Mouse (Mus musculus): ENCODE measurements around the gene Ankra2. TPM values are rescaled to one million over a fixed set of nuclear protein-coding genes. Genes with fewer than 3 reads are reported as not detected.

The Ankra2 gene
- polyA plus RNA-seq, 1 experiment from 2014 or later: 97.6 TPM

GRCm38 (mm10) chr13:98279686-98280085 is 16.8 kb downstream of the Ankra2 start, which contains the start of gene Gm21976:
Gene Gm21976, plus strand, starts transcription at chr13:98279887.
- H3K27ac ChIP-seq (replicated peaks; ENCODE audit: low read depth, low read length): no peak within 1 kb of the TSS
- no peak within 1 kb of the TSS for H3K4me3 ChIP-seq (replicated peaks; ENCODE audit: low read depth, low read length)
- ATAC-seq (ENCODE audit: low FRiP score, low TSS enrichment) (no peak), DNase-seq (no peak)
- no peaks in the 10 kb centered on the region for H3K9me3 ChIP-seq (ENCODE audit: control insufficient read depth, low read length)
- no peaks in the 10 kb centered on the region for H3K4me1 ChIP-seq (ENCODE audit: control insufficient read depth, insufficient read depth, low read length)
- no peak within 1 kb of the TSS for H3K9ac ChIP-seq (replicated peaks; ENCODE audit: low read length)
- H3K36me3 ChIP-seq (ENCODE audit: control insufficient read depth, insufficient read depth, low read length): peaks cover 14% of the 10 kb centered on the region
- 79% methylated on average over 5 of the region's 5 CpGs for WGBS
- no peak within 1 kb of the TSS for H3K4me2 ChIP-seq (ENCODE audit: low read length)
- no peaks in the 10 kb centered on the region for H3K27me3 ChIP-seq (ENCODE audit: control insufficient read depth, insufficient read depth, low read length)

DNA sequence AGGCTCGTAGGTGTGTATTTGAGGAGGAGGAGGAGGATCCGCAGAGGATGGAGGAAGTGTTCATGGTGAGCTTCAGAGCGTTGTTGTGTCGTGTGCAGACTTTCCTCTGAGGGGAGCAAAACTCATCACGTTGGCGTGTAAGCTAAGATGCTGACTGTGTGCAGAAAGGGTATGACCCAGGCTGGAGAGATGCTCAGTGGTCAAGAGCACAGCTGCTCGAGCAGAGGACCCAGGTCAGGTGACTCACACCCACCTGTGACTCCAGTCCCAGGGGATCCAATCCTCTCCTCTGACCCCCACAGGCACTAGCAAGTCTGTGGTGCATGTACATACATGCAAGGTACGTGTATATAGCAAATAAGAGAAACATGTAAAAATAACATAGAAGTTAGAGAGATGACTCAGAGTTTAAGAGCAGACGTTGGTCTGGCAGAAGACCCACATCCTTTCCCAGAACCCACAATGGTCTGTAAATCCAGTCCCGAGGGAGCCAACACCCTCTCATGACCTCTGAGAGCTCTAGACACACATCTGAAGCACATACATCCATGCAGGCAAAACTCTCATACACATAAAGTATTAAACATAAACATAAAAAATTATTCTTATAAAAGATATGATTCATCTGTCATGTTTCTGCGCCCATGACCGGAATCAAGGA is 18.2 kb downstream of the Ankra2 start:
- Histone ChIP-seq H3K27me3 (ENCODE audit: control insufficient read depth, insufficient read depth, low read length) (no peaks in the 10 kb centered on the region), H3K4me3 (replicated peaks; ENCODE audit: low read depth, low read length) (no peak overlapping the region), H3K27ac (replicated peaks; ENCODE audit: low read depth, low read length) (no peak overlapping the region), H3K36me3 (ENCODE audit: control insufficient read depth, insufficient read depth, low read length) (peaks cover 2% of the 10 kb centered on the region; the same call in 1 of the 2 replicates), H3K4me2 (ENCODE audit: low read length) (no peak overlapping the region), H3K4me1 (ENCODE audit: control insufficient read depth, insufficient read depth, low read length) (no peaks in the 10 kb centered on the region), H3K9ac (replicated peaks; ENCODE audit: low read length) (no peak overlapping the region), H3K9me3 (ENCODE audit: control insufficient read depth, low read length) (no peaks in the 10 kb centered on the region)
- 85% methylated on average over 12 of the region's 12 CpGs for WGBS
- DNase-seq: no peak
- no peak for ATAC-seq (ENCODE audit: low FRiP score, low TSS enrichment)

- no peak overlapping the region for H3K4me2 ChIP-seq (ENCODE audit: low read length)
- WGBS: 41% methylated on average over 2 of the region's 2 CpGs
- H3K9me3 ChIP-seq (ENCODE audit: control insufficient read depth, low read length): no peaks in the 10 kb centered on the region
- no peak for DNase-seq
- no peak overlapping the region for H3K9ac ChIP-seq (replicated peaks; ENCODE audit: low read length)
- no peaks in the 10 kb centered on the region for H3K4me1 ChIP-seq (ENCODE audit: control insufficient read depth, insufficient read depth, low read length)
- no peak overlapping the region for H3K4me3 ChIP-seq (replicated peaks; ENCODE audit: low read depth, low read length)
- no peak for ATAC-seq (ENCODE audit: low FRiP score, low TSS enrichment)
- H3K36me3 ChIP-seq (ENCODE audit: control insufficient read depth, insufficient read depth, low read length): no peaks in the 10 kb centered on the region
- H3K27ac ChIP-seq (replicated peaks; ENCODE audit: low read depth, low read length): no peak overlapping the region
- no peaks in the 10 kb centered on the region for H3K27me3 ChIP-seq (ENCODE audit: control insufficient read depth, insufficient read depth, low read length)
Observed at GRCm38 (mm10) chr13:98290719-98291118, 27.8 kb downstream of the Ankra2 start.

GRCm38 (mm10) chr13:98291712-98292111 is 28.8 kb downstream of the Ankra2 start:
- Histone ChIP-seq H3K4me3 (replicated peaks; ENCODE audit: low read depth, low read length) (no peak overlapping the region), H3K4me2 (ENCODE audit: low read length) (no peak overlapping the region), H3K27me3 (ENCODE audit: control insufficient read depth, insufficient read depth, low read length) (no peaks in the 10 kb centered on the region), H3K4me1 (ENCODE audit: control insufficient read depth, insufficient read depth, low read length) (no peaks in the 10 kb centered on the region), H3K36me3 (ENCODE audit: control insufficient read depth, insufficient read depth, low read length) (no peaks in the 10 kb centered on the region), H3K9me3 (ENCODE audit: control insufficient read depth, low read length) (no peaks in the 10 kb centered on the region), H3K27ac (replicated peaks; ENCODE audit: low read depth, low read length) (no peak overlapping the region), H3K9ac (replicated peaks; ENCODE audit: low read length) (no peak overlapping the region)
- no peak for ATAC-seq (ENCODE audit: low FRiP score, low TSS enrichment)
- no peak for DNase-seq
- WGBS: 86% methylated on average over 8 of the region's 8 CpGs

GRCm38 (mm10) chr13:98296072-98296471 is 33.2 kb downstream of the Ankra2 start:
- Histone ChIP-seq H3K9me3 (ENCODE audit: control insufficient read depth, low read length) (no peaks in the 10 kb centered on the region), H3K4me2 (ENCODE audit: low read length) (no peak overlapping the region), H3K36me3 (ENCODE audit: control insufficient read depth, insufficient read depth, low read length) (no peaks in the 10 kb centered on the region), H3K4me3 (replicated peaks; ENCODE audit: low read depth, low read length) (no peak overlapping the region), H3K27me3 (ENCODE audit: control insufficient read depth, insufficient read depth, low read length) (no peaks in the 10 kb centered on the region), H3K9ac (replicated peaks; ENCODE audit: low read length) (no peak overlapping the region), H3K4me1 (ENCODE audit: control insufficient read depth, insufficient read depth, low read length) (no peaks in the 10 kb centered on the region), H3K27ac (replicated peaks; ENCODE audit: low read depth, low read length) (no peak overlapping the region)
- no peak for ATAC-seq (ENCODE audit: low FRiP score, low TSS enrichment)
- no peak for DNase-seq
- 44% methylated on average over 5 of the region's 5 CpGs for WGBS

DNA sequence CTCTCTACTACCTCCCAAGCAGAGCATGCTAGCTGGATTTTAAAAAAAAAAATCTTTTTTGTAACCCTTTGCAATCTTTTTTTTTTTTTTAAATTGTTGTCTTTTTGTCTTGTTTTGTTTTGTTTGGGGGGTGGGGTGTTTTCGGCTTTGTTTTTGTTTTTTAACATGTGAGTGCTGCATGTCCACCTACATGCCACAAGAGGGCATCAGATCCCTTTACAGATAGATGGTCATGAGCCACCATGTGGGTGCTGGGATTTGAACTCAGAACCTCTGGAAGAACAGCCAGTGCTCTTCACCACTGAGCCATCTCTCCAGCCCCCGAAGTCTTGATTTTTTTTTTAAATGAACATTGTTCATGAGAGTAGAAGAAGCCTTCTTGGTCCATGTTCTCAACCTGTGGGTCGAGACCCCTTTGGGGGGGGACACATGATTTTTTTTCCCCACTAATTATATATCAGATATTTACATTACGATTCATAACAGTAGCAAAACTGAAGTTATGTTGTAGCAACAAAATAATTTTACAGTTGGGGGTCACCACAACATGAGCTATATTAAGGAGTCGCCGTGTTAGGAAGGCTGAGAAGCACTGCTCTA is 35.1 kb downstream of the Ankra2 start:
- H3K4me2 ChIP-seq (ENCODE audit: low read length): no peak overlapping the region
- 95% methylated on average over 6 of the region's 6 CpGs for WGBS
- no peaks in the 10 kb centered on the region for H3K9me3 ChIP-seq (ENCODE audit: control insufficient read depth, low read length)
- ATAC-seq (ENCODE audit: low FRiP score, low TSS enrichment) (no peak), DNase-seq (no peak)
- H3K9ac ChIP-seq (replicated peaks; ENCODE audit: low read length): no peak overlapping the region
- no peaks in the 10 kb centered on the region for H3K27me3 ChIP-seq (ENCODE audit: control insufficient read depth, insufficient read depth, low read length)
- H3K36me3 ChIP-seq (ENCODE audit: control insufficient read depth, insufficient read depth, low read length): no peaks in the 10 kb centered on the region
- no peak overlapping the region for H3K27ac ChIP-seq (replicated peaks; ENCODE audit: low read depth, low read length)
- H3K4me1 ChIP-seq (ENCODE audit: control insufficient read depth, insufficient read depth, low read length): no peaks in the 10 kb centered on the region
- no peak overlapping the region for H3K4me3 ChIP-seq (replicated peaks; ENCODE audit: low read depth, low read length)

GRCm38 (mm10) chr13:98298833-98299758 is 36.2 kb downstream of the Ankra2 start:
- WGBS: 48% methylated on average over 21 of the region's 21 CpGs
- Histone ChIP-seq H3K4me3 (replicated peaks; ENCODE audit: low read depth, low read length) (no peak overlapping the region), H3K27me3 (ENCODE audit: control insufficient read depth, insufficient read depth, low read length) (no peaks in the 10 kb centered on the region), H3K9me3 (ENCODE audit: control insufficient read depth, low read length) (no peaks in the 10 kb centered on the region), H3K27ac (replicated peaks; ENCODE audit: low read depth, low read length) (0 out of 2 replicates have a peak overlapping the region, but pooled peaks have one; percentile 57), H3K4me2 (ENCODE audit: low read length) (peak overlapping the region; percentile 42), H3K36me3 (ENCODE audit: control insufficient read depth, insufficient read depth, low read length) (no peaks in the 10 kb centered on the region), H3K4me1 (ENCODE audit: control insufficient read depth, insufficient read depth, low read length) (no peaks in the 10 kb centered on the region), H3K9ac (replicated peaks; ENCODE audit: low read length) (peak overlapping the region; percentile 16; the same call in 1 of the 2 replicates)
- peak; percentile 85 for ATAC-seq (ENCODE audit: low FRiP score, low TSS enrichment)
- peak; percentile 93 for DNase-seq

DNA sequence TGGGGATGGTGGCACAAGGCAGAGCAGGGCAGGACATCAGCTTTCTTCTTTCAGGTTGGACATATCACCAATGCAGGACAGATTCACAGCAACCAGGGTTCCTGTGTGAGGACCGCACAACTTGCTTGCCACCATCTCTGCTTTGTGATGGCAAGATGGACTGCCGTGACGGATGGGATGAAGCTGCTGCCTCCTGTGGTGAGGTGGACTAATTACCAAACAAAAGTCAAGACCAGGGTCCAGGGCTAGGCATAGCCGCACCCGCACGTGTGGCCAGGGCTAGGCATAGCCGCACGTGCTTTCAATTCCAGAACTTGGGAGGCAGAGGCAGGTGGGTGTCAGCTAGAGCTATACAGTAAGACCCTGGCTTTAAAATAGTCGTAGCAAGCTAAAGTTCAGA is 42.4 kb downstream of the Ankra2 start:
- Histone ChIP-seq H3K36me3 (ENCODE audit: control insufficient read depth, insufficient read depth, low read length) (peaks cover 25% of the 10 kb centered on the region), H3K9ac (replicated peaks; ENCODE audit: low read length) (no peak overlapping the region), H3K9me3 (ENCODE audit: control insufficient read depth, low read length) (no peaks in the 10 kb centered on the region), H3K27me3 (ENCODE audit: control insufficient read depth, insufficient read depth, low read length) (no peaks in the 10 kb centered on the region), H3K4me3 (replicated peaks; ENCODE audit: low read depth, low read length) (no peak overlapping the region), H3K4me1 (ENCODE audit: control insufficient read depth, insufficient read depth, low read length) (peaks cover 5% of the 10 kb centered on the region; the same call in 1 of the 2 replicates), H3K27ac (replicated peaks; ENCODE audit: low read depth, low read length) (no peak overlapping the region), H3K4me2 (ENCODE audit: low read length) (no peak overlapping the region)
- ATAC-seq (ENCODE audit: low FRiP score, low TSS enrichment) (no peak), DNase-seq (no peak)
- WGBS: 84% methylated on average over 9 of the region's 9 CpGs
